Mouse (Mus musculus) kidney, postnatal 4 days (tissue): ENCODE measurements at regions not wholly inside any gene's neighbourhood (a gene's known extent, or its start where the extent isn't known, plus 50 kb on each side); places are given as distances from the start of the nearest gene placed in this dataset.

ENCODE experiments used
- DNase-seq, 2 experiments: peaks; one replicate each; pipeline ENCODE4 v3.0.0; 2021; ENCODE audit warnings: mixed read lengths in 2 of 2

DNA sequence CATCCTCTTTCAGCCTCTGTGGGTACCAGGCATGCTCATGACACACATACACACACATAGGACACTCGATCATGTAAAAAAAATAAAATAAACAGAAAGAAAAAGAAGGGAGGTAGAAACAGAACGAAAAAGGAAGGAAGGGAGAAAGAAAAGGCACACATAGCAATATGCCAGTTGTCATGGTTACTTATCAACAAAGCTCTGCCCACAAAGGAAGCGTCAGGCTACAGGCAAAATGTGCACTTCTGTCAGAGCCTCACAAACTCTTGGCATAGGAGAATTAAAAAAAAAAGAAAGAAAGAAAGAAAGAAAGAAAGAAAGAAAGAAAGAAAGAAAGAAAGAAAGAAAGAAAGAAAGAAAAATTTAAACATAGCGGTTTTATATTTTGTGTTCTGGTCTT, 56.9 kb upstream of the Sox2 start:
- no peak for DNase-seq

DNA sequence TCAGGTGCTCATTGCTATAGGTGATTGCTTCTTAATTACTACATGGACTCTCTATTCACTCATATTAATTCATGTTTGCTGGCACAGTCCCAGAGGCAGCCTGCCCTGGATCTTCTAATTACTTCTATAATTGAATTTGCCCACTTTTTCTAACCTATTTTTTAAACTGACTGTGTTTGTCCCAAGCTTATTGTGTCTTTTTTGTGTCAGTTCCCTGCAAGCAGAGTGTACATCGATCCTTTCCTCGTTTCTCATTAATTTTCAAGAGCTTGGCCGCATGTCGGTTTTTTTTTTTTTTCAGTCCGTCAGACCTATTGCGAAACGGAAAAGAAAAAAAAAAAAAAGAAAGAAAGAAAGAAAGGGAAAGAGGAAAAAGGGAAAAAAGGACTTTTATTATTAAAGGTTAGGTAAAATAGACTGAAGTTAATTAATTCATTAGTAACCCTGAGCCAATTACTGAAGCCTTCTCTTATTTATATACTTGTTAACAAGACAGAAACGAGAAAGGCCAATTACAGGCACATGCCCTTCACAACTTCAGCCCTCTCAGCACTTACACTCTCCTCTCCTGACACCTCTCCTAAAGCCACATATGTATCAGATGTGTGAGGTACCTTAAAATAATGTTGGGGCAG, 72.2 kb upstream of the Sox2 start:
- DNase-seq, result no peak

DNA sequence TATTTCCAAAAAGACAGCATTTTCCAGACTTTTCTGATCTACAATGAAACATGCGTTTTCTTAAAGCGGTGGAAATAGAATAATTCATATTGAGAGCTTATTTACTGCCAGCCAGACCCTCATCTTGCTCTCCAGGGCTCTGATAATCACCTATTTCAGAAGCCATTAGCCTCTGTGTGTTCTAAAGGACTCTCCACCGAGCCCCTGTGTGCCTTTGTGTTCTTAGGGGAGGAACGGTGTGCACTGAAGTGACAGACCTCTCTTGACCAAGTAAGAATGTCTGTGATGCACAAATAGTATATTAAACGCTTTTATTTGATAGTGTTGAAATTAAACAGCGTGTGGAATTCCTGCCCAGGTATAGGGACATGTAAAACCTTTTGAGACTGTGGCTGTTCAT, 73.1 kb upstream of the Sox2 start:
- DNase-seq, result no peak

GRCm38 (mm10) chr3:34576159-34576558, 74.0 kb upstream of the Sox2 start:
- peak; percentile 9 to 13 for DNase-seq

DNA sequence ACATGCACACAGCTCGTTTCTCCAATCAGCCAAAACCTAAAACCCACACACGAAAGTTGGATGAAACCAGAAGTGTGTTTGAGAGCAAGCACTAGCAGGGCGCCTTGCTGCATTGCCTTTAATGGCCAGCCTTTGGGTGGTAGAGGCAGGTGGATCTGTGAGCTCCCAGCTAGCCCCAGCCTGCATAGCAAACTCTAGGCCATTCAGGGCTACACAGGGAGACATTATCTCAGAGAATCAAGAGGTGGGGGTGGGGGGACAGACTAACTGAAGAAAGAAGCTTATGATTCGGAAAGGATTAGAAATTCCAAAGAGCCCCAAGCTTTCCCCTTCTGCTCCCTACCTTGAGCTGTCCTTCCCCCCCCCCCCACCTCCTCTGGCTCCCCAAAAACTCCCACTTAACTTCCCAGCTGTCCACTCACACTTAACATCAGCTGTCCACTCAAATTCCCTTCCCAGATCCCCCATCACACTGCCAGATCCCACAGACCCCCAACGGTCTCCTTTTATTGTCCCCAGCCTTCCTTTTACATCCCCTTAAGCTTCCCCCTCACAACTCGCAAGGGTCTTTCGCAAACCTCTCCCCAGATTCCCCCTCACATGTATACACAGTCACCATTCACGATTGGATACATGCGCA, 75.4 kb upstream of the Sox2 start:
- DNase-seq, result no peak

DNA sequence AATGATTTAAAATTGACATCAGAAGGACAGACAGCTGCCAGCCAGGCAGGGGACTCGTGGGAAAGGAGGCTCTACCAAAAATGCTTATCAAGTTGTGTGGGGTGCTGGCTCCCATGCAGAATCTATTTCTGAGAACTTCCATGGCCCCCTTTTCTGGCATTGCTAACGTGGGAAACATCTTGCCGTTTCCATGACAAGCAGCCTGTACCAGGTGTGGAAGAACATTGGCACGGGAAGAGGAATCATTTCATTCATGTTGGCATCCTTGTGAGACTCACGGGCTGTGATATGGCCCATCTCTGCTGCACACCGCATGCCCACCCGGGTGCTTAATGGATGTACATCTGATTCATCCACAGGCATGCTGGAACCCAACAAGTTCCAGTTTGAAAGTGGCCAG, 76.9 kb upstream of the Sox2 start:
- no peak for DNase-seq

DNA sequence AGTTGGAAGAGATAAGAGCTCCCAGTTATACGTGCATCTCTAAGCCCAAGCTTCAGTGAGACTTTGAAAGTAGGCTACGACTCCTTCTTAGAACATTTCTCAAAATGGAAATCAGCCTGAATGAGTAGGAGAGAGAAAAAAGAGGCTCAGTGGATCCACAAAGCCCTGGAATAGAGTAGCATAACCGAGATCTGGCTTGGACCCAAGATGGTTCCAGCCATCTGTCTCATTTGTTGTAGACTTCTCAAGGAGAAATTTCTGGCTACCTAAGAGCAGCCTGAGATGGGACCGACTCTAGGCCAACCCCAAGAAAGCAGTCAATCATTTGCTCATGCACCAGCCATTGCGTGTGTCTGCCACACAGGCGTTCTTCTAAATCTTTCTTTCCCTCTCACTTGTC, 78.1 kb upstream of the Sox2 start:
- no peak for DNase-seq

GRCm38 (mm10) chr3:34571630-34572029, 78.6 kb upstream of the Sox2 start:
- no peak for DNase-seq

DNA sequence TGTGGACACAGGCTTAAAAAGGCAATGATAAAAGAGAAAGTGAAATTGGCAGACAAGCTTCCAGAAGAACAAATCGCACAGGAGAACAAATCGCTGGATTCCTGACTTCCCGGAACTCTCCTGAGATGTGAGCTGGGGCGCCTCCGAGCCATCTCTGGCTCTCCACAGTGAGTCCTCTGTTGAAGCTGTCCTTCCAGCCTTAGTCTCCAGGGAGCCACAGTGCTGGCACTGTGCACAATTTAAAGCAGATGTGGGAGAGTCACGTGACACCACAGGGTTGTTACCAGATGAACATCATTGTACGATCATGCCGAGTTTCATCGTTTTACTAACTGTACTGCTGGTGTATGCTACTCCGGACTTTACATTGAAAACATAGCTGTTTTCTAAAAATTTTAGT, 80.2 kb upstream of the Sox2 start:
- no peak for DNase-seq

DNA sequence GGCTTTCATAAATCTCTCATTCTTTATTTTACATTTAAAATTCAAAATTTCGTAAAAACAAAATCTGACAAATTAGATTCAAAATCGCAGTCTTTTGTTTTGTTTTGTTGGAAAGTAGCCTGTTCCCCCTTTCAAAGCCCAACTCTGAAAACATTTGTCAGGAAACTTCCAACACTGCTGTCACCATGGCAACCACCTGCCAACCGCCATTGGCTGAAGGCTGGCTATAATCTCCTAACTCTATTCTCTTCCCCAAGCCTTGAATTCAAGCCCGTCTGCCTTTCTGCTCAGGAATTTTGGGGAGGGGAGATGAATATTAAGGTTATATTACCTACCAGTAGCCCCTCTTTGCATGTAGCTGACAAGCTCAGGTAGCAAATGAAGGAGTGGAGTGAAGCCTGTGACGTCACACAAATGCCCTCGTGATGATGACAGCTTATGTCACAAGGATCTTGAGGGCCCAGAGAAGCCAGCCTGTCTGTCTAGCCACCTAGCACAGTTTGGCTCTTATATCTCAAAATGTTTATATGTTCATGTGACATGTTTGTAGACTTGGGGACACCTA, 82.0 kb upstream of the Sox2 start:
- no peak for DNase-seq

DNA sequence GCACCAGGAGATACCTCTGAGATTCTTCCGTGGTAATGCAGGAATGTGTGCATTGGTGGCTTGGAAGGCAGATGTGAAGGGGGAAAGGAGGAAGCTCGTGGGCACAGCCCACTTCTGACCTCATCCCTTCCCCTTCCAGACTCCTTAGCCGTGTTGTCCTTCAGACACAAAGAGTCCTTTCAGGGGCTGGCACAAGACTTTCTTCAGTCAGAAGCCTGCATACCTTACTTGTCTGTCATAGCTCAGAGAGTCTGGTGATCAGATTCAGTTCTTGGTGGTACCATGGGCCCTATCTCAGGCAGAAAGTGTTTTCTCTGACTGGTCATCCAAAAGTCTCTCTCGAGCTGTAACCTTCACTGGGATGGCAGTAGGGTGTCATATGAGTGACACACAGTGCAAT, 84.8 kb upstream of the Sox2 start:
- DNase-seq, result no peak

- DNase-seq, result no peak
Observed at GRCm38 (mm10) chr3:34562893-34563292, 87.3 kb upstream of the Sox2 start.

GRCm38 (mm10) chr3:34561709-34562108, 88.5 kb upstream of the Sox2 start:
- DNase-seq, result peak in 1 of 2 experiments; percentile 4

GRCm38 (mm10) chr3:34559841-34560703, 90.1 kb upstream of the Sox2 start:
- DNase-seq, result no peak

DNA sequence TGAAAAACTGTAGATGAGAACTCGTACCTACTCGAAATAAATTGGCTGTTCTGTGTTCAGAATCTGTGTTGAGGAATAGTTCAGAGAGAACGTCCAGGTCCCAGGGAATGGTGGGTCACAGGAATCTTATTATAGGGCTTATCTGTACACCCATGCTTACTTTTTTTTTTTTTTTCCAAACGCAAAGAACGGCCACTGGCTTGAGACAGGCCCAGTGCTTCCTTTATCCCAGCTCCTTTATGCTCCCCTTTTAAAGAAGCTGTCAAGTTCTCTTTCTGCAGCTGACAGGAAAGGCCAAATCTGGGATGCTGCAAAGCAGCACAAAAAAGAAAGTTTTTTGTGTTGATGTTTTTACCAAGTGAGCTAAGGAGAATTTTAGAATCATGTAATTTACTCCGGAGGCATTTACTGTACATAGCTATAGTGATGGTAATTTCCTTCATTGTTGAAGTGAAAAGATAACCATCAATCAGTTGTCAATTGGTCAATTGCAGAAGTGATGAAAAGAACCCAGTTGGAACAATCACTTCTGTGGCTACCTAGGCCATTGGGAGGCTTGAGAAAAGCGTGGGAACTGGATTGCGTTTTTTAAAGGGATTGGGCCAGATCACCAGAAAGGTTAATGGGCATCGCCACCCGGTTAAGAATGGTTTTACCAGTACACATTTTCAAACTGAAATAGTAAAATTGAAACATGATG, 91.2 kb upstream of the Sox2 start:
- DNase-seq, result no peak

DNA sequence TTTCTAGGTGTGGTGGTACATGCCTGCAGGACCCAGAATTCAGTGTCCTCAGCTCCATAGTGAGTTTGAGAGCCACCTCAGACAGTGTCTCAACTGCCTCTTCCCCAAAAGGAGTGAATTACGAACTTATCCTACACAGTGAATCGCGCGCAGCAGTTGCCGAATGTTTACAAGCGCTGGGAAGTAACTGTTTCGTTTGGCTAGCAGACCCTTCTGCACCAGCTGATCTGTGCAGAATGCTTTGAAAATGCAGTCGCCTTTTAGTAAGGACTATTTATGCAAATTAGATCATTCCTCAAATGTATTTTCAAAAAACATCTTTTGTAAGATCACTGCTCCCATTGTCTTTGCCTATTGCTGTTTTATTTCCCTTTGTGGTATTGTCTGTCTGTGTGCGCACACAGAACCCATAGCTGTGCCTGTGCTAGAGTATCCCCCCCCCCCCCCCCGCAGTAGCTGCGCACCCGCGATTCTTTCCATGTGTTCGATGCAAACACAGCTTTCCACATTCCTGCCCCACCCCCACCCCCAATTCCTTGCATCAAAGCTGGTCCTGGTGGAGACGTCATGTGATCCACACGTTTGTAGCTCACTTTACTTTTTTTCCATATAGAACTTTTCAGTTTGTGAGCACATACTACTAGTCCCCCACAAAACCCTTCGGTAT, 97.5 kb upstream of the Sox2 start:
- DNase-seq, result no peak

GRCm38 (mm10) chr3:34551069-34551468, 99.1 kb upstream of the Sox2 start:
- no peak for DNase-seq

DNA sequence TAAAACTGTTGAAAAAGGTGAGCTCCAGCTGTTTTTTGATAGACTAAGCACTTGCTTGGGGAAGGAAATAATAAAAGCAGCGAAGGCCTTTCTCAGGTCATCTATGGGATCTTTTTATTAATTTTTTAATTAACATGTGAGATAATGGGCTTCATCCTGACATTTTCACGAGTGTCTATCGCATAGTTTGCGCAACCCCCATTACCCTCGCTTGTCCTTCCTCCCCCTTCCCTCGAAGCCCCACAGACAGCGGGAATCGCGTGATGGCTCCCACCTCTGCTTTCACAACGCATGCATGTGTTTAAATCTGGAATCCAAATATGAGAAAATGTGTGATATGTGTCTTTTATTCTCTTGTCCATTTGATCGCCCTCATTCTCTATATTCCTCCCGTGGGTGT, 100.0 kb upstream of the Sox2 start:
- DNase-seq, result no peak

GRCm38 (mm10) chr3:34532451-34532850, 117.8 kb upstream of the Sox2 start:
- DNase-seq, result no peak

DNA sequence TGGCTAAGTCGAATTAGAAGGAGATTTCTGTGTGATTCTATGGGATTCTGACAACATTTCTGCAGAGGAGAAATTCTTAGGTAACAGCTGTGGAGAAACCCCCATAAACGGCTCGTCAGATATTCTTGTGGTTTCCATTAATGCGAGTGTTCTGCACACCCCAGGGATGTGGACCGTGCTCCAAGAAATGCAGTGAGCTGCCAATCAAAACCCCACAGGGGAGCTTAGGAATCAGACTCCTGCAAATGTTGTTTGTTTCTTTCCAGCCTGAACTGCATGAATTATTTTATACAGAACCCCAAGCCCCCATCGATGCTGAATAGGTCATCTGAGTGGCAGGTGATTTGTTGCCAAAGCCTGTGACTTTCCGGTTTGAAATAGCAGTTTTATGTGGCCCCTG, 118.4 kb upstream of the Sox2 start:
- no peak for DNase-seq

- DNase-seq, result no peak
Observed at GRCm38 (mm10) chr3:34527546-34527945, 122.7 kb upstream of the Sox2 start.

DNA sequence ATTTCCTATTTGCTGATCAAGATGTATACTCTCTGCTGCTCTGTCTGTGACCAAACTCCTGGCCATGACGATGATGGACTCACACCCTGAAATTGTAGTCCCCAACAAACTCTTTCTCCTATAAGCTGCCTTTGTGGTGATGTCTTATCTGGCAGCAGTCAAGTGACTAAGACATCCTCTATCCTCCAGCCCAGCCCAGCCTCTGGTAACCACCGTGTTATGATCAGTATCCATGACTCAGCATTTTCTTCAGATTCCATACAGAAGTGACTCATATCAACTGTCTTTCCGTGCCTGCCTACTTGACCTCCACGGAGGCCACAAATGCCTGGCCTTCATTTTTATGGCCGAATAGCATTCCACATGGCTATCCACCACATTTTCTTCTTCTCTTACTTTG, 124.5 kb upstream of the Sox2 start:
- DNase-seq, result no peak
